Mouse (Mus musculus) colon, adult 2 months (tissue): ENCODE results near the gene Reep1. TPM values are rescaled to one million over a fixed set of nuclear protein-coding genes. Genes with fewer than 3 reads are reported as not detected.

Source experiments
- polyA plus RNA-seq: library from polyadenylated mRNA; depleted of rRNA; stranded (reverse); fragments of >200 nt; gene quantifications from 2 replicates; pipeline ENCODE4 v1.2.3, GENCODE M21; 2012; rRNA removed

The Reep1 gene
- 1.8 and 2.0 TPM in 2 replicates for polyA plus RNA-seq

DNA sequence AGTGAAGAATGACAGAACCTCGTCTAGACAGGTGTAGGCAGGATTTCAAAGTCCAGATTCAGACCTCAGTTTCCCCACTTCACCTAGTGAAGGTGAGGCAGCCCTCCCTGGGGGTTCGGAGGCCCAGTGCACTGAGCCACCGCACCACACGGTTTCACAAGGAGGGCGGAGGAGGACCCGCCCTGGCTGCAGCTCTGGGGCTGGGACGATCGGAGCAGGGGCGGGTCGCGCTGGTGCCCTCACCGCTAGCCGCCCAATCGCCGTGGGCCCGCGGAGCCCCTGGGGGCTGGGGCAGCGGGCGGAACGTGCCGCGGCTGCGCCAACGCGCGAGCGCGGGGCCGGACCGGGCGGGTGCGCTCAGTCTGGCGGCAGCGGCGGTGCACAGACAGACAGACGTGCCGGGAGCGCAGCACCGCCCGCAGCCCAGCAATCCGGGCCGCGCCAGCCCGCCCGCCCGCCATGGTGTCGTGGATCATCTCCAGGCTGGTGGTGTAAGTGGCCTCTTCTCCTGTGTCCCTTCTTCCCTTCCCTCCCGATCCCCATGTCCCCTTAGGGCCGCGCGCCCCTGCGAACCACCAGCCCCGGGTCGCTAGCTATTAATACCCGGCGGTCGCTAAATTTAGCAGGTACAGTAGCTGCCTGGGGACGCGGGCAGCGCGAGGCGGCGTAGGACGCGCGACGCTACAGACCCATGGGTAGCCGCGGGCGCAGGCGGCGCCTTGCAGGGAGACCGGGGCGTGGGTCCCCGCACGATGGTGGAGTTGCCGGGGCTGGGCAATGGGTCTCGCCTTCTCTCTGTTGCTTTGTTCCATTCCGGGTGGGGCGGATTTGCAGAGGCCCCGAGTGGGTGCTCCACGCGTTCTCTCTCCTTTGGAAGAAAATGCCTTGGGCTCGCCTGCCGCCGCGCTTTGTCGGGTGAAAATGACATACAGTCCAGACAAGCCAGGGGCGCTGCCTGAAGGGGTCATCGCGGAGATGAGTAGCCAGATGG is at the start of gene Reep1:
TSS of gene Reep1 (plus strand) at position 51 of the 991 bp plus-strand sequence.

DNA sequence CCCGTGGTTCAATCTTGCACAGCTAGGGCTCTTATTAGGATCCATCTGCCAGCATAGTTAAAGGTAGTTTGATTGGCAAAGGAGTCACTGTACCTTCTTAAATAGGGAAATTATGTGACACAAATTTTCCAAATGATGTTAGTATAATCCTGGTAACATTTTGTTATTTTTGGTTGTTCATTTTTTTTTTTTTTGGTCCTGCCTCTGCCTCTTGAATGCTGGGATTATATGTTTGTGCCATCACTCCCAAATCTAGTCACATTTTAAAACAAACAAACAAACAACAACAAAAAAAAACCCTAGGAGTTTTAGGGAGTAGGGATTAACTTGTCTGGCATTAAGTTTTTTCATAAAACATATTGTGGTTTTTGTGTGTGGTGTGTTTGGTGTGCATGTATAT is 119.5 kb downstream of the Reep1 start, which contains the start of gene Mrpl35:
TSS of gene Mrpl35 (minus strand) at position 101 of the 400 bp plus-strand sequence.

DNA sequence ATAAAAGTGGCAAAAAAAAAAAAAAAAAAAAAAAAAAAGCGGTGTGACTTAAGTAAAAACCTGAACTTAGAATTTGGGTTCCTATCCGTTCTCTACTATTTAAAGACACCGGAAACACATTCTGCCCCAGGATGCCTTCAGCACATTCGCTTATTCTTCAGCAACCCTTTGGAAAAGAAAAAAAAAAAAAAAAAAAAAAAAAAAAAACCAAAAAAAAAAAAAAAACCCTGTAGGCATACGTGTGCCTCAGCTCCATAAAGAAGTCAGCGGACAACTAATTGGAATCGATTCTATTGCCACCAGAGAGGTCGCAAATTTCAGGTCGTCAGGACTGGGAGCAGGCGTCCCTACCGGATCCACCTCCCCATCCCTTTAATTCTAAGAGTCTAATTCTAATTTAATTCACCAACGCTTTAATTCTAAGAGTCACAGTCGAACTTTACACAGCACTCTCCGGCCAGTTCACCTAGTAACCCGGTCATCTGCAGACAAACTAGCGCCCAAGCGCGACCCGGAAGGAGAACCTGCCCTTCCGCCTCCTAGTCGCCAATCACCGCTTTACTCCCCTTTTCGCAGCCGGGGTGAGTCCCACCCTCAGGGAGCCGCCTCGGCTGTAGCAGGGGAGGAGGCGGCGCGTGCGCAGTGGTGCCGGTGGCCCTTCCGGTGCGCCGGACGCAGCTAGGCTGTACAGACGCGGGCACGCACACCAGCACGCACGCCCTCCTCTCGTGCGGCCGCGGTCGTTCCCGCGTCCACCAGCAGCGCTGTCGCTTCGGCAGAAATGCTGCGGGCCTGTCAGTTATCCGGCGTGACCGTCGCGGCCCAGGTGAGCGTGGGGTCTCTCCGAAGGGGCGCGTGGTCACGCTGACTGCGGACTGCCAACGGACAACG is 123.6 kb downstream of the Reep1 start, which contains the start of gene Immt:
TSS of gene Immt (plus strand) at position 642 of the 891 bp plus-strand sequence.

Other genes starting within 250 kb of the Reep1 start
- 52.7 and 65.1 TPM in 2 replicates for gene Rnf103, start 213.7 kb upstream of the Reep1 start, polyA plus RNA-seq
- 27.1 and 34.5 TPM in 2 replicates for gene Chmp3, start 163.8 kb upstream of the Reep1 start, polyA plus RNA-seq
- gene Kdm3a, start 74.6 kb upstream of the Reep1 start, polyA plus RNA-seq: 6.2 and 8.7 TPM in 2 replicates
- gene Mrpl35, start 119.4 kb downstream of the Reep1 start, polyA plus RNA-seq: 3.4 and 4.7 TPM in 2 replicates
- 55.7 and 56.5 TPM in 2 replicates for gene Immt, start 123.8 kb downstream of the Reep1 start, polyA plus RNA-seq
- 4.5 and 6.2 TPM in 2 replicates for gene Ptcd3, start 201.2 kb downstream of the Reep1 start, polyA plus RNA-seq
- gene Polr1a, start 201.5 kb downstream of the Reep1 start, polyA plus RNA-seq: 7.0 and 9.3 TPM in 2 replicates